Mouse (Mus musculus) CD4-positive, CD25-positive, alpha-beta regulatory T cell (primary cell): Measurements from ENCODE around the gene Fuz. TPM values are rescaled to one million over a fixed set of nuclear protein-coding genes. Genes with fewer than 3 reads are reported as not detected.

Source experiments
- polyA plus RNA-seq: library from polyadenylated mRNA; unstranded; fragments of 100-300 nt; shearing (Covaris generic); gene quantifications from one replicate; pipeline ENCODE4 v1.2.1, GENCODE M21; 2017

The Fuz gene
- 45.3 TPM for polyA plus RNA-seq

DNA sequence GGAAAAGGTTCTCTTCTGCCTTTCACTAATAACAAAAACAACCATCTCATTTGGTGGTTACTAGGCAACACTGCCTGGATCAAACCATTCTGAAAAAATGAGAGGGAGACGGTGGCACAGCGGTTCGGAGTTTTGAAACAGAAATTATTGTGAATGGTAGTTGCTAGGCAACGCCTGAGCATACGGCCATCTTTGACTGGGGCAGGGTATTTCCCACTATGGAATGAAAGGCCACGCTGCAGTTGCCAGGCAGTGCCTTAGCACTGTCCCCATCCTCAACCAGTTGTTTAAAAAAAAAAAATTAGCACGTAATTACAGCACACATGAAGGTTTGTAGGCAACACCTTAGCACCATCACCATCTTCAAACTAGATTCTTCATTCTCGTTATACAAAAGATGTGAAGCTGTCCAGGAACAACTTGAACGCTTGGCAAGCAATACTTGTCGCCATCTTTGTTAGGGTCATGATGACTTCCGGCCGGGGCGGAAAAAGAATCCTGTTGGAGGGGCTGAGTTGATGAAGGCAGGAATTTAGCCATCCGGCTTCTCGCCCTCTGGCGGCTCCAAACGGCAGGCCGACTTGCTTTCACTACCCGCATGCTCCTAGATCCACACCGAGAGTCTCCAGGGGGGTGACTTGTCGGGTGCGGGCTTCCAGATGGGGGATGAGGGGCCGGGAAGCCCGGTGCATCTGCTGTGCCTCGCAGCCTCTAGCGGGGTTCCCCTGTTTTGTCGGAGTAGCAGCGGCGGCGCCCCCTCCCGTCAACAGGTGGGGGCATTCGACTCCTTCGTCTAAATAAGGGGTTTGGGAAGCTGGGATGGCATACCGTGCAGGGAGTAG lies at the start of gene Fuz:
TSS of gene Fuz (plus strand) at position 487 of the 842 bp plus-strand sequence.

GRCm38 (mm10) chr7:44848561-44849415 lies 47.1 kb upstream of the Fuz start, which contains the start of the genes Akt1s1 and Tbc1d17:
Gene Akt1s1 (plus strand): TSS chr7:44848991.
Gene Tbc1d17 (minus strand): TSS chr7:44849079.

DNA sequence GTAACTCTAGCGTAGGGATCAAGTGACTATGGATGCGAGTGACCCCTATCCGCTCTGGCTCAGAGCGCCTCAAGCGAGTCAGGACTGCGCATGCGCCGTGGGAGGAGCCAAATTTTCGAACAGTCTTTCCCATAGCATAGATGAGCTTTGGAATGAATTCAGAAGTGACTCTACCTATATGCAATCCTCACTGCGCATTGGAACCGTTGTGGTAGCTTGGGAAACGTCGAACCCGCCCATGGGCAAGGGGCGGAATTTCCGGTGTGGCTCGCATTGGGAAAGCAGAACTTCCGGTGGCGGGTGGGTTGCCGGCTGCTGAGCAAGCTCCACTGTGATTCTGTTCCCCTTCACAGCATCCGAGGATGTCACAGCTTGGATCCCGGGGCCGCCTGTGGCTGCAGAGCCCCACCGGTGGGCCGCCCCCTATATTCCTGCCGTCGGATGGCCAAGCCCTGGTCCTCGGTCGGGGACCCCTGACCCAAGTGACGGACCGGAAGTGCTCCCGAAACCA lies 38.8 kb upstream of the Fuz start, which contains the start of gene Pnkp:
TSS of gene Pnkp (plus strand) at position 98 of the 511 bp plus-strand sequence.

GRCm38 (mm10) chr7:44869697-44870528 lies 26.0 kb upstream of the Fuz start, which contains the start of gene Ptov1:
Gene Ptov1 (minus strand): TSS chr7:44869788.

GRCm38 (mm10) chr7:44892276-44892921 lies 3.5 kb upstream of the Fuz start, which contains the start of gene Med25:
Gene Med25 (minus strand): TSS chr7:44892712.

DNA sequence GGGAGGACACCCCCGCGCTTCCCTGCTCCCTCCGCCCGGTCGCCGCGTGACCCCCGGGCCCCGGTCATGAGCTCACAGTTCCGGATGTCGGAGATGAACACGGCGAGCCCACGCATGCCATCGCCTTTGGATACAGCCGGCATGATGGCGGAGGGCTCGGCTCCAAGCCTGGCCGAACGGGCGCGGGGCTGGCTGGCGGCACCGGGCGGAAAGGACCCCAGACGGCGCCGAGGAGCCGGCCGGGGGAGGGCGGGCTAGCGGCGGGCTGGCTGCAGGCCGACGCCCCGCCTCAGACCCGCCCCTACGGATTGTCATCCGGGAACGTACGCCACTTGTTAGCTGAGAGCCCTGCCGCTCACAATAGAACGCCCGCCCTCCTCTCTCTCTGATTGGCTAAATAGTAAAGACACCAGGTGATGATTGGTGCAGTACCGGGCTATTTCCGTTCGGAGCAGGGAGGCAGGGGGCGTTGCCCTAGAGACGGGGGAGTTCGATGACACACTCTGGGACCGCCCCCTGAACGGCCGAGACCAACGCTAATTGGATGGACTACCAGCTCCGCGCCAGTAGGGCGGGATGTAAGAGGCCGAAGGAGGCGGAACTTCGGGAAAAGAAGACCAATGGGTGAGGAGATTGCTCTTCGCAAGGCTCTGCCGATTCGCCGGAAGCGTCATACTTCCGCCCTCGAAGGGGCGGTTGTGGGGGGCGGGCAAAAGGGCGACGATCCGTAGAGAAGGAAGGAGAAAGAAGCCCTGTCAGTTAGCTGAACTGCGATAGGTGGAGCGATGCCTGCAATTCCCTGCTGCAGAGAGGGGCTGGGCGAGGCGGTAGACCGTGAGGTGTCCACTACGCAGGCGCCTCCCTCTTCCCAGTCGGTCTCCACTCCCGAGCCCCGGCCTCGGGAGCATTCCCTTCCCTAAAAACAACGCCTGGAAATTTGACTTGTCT lies 33.6 kb downstream of the Fuz start, which contains the start of gene Ap2a1:
TSS of gene Ap2a1 (minus strand) at position 293 of the 948 bp plus-strand sequence.

GRCm38 (mm10) chr7:44942904-44943303 lies 47.0 kb downstream of the Fuz start, which contains the start of gene Tsks:
Gene Tsks (plus strand): TSS chr7:44943204.

Other genes starting within 250 kb of the Fuz start
- not detected for gene Myh14, start 225.2 kb upstream of the Fuz start, polyA plus RNA-seq
- not detected for gene Izumo2, start 187.3 kb upstream of the Fuz start, polyA plus RNA-seq
- 106 TPM for gene Vrk3, start 147.7 kb upstream of the Fuz start, polyA plus RNA-seq
- gene Zfp473, start 145.0 kb upstream of the Fuz start, polyA plus RNA-seq: 0.71 TPM
- 43.8 TPM for gene Nup62, start 80.0 kb upstream of the Fuz start, polyA plus RNA-seq
- gene Il4i1, start 79.7 kb upstream of the Fuz start, polyA plus RNA-seq: 2.3 TPM
- 0.39 TPM for gene Atf5, start 79.4 kb upstream of the Fuz start, polyA plus RNA-seq
- gene Akt1s1, start 47.1 kb upstream of the Fuz start, polyA plus RNA-seq: 35.4 TPM
- gene Tbc1d17, start 47.0 kb upstream of the Fuz start, polyA plus RNA-seq: 93.5 TPM
- gene Pnkp, start 38.9 kb upstream of the Fuz start, polyA plus RNA-seq: 105 TPM
- gene Ptov1, start 26.3 kb upstream of the Fuz start, polyA plus RNA-seq: 27.7 TPM
- gene Med25, start 3.4 kb upstream of the Fuz start, polyA plus RNA-seq: 59.3 TPM
- 68.0 TPM for gene Ap2a1, start 33.4 kb downstream of the Fuz start, polyA plus RNA-seq
- gene Tsks, start 47.1 kb downstream of the Fuz start, polyA plus RNA-seq: not detected
- 0.30 TPM for gene Cpt1c, start 78.8 kb downstream of the Fuz start, polyA plus RNA-seq
- 175 TPM for gene Prmt1, start 90.5 kb downstream of the Fuz start, polyA plus RNA-seq
- 235 TPM for gene Irf3, start 101.6 kb downstream of the Fuz start, polyA plus RNA-seq
- gene Bcl2l12, start 102.6 kb downstream of the Fuz start, polyA plus RNA-seq: 35.8 TPM
- 38.8 TPM for gene Scaf1, start 120.3 kb downstream of the Fuz start, polyA plus RNA-seq
- gene Rras, start 121.9 kb downstream of the Fuz start, polyA plus RNA-seq: 24.1 TPM
- gene Prr12, start 156.8 kb downstream of the Fuz start, polyA plus RNA-seq: 4.0 TPM
- 115 TPM for gene Nosip, start 166.3 kb downstream of the Fuz start, polyA plus RNA-seq
- 3.0 TPM for gene Prrg2, start 166.6 kb downstream of the Fuz start, polyA plus RNA-seq
- 10.7 TPM for gene Rcn3, start 196.1 kb downstream of the Fuz start, polyA plus RNA-seq
- 2.8 TPM for gene Fcgrt, start 207.8 kb downstream of the Fuz start, polyA plus RNA-seq
- gene Rps11, start 228.4 kb downstream of the Fuz start, polyA plus RNA-seq: 2,481 TPM
- 2,316 TPM for gene Rpl13a, start 232.7 kb downstream of the Fuz start, polyA plus RNA-seq
- not detected for gene Gm45713, start 240.2 kb downstream of the Fuz start, polyA plus RNA-seq
- gene Flt3l, start 240.4 kb downstream of the Fuz start, polyA plus RNA-seq: 309 TPM